Mouse (Mus musculus) ES-E14 (cell line): Measurements from ENCODE around the gene Map3k1.

ENCODE experiments used
- CHD2 ChIP-seq: IDR thresholded peaks from 2 replicates; pipeline ENCODE4 v1.6.1; 2014; ENCODE audit warnings: mild to moderate bottlenecking, low read depth, low read length, inconsistent platforms
- HCFC1 ChIP-seq: IDR thresholded peaks from 2 replicates; pipeline ENCODE4 v1.6.1; 2012; ENCODE audit warnings: low read length, inconsistent platforms, borderline replicate concordance; ENCODE audit not compliant: insufficient read depth
- MAFK ChIP-seq: IDR thresholded peaks from 2 replicates; pipeline ENCODE4 v1.6.1; 2014; ENCODE audit warnings: mild to moderate bottlenecking, low read depth, low read length, inconsistent platforms; ENCODE audit not compliant: insufficient read depth
- ZC3H11A ChIP-seq: IDR thresholded peaks from 2 replicates; pipeline ENCODE4 v1.6.1; 2012; ENCODE audit warnings: low read depth, mild to moderate bottlenecking, inconsistent platforms, low read length, borderline replicate concordance
- ZNF384 ChIP-seq: IDR thresholded peaks from 2 replicates; pipeline ENCODE4 v1.6.1; 2012; ENCODE audit warnings: low read depth, low read length, inconsistent platforms

GRCm38 (mm10) chr13:111745216-111745615 lies 63.6 kb downstream of the Map3k1 start:
- TF ChIP-seq MAFK (no peak), ZC3H11A (no peak), ZNF384 (no peak), HCFC1 (no peak), CHD2 (no peak)
